Mouse (Mus musculus) lung, postnatal 0 days (tissue): ENCODE results near the gene Mllt11.

Experiments used
- CTCF ChIP-seq: IDR thresholded peaks from 2 replicates; pipeline ENCODE4 v1.5.1; 2016; ENCODE audit warnings: antibody characterized with exemption, mild to moderate bottlenecking
- EP300 ChIP-seq: IDR thresholded peaks from 2 replicates; pipeline ENCODE4 v1.6.1; 2016; ENCODE audit warnings: antibody characterized with exemption, mild to moderate bottlenecking, control low read depth

DNA sequence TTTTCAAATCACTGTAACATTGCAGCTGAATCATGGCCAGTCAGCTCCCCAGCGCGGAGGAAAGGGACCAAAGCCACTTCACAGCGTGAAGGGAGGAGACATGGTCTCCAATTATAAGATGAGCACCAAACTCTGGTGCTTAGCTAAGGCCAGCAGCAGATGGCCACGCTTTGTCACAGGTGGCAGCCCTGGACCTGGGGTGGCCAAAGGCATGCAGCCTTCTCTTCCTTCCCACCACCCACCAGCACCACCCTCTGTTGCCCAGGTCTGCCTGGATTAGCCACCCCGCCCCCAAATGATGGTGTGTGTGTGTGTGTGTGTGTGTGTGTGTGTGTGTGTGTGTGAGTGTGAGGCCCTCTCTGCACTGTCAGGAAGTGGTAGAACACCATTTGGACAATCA is 41.5 kb upstream of the Mllt11 start:
- no peak for TF ChIP-seq CTCF
- TF ChIP-seq EP300 = no peak
